Mouse (Mus musculus): Measurements from ENCODE around the gene Mogat1.
"Not testable (repeated sequence)": the region's sequence is repeated elsewhere in the genome, so short reads cannot be mapped to it uniquely, and the experiment has no call there.

Gene Mogat1

DNA sequence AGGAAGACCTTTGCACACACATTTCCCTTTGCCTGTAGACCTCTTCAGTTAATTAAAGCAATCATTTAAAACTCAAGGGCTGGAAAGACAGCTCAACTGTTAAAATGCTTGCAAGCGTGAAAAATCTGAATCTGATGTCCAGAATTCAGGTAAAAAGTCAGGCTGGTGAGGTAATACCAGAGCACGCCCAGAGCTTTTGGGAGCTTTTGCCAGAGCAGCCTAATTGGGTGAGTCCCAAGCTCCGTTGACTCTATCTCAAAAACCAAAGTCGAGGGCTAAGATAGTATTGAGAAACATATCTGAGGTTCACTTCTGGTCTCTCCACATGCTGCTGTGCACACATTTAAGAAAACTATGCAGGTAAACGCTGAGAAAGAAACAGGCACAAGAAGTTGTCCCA lies at the start of gene Mogat1:
TSS of gene Mogat1 (plus strand) at position 130 of the 400 bp plus-strand sequence.
- in situ Hi-C loops (cut with MboI; ENCODE audit: low sequenced_read_pairs) = no loop called here

DNA sequence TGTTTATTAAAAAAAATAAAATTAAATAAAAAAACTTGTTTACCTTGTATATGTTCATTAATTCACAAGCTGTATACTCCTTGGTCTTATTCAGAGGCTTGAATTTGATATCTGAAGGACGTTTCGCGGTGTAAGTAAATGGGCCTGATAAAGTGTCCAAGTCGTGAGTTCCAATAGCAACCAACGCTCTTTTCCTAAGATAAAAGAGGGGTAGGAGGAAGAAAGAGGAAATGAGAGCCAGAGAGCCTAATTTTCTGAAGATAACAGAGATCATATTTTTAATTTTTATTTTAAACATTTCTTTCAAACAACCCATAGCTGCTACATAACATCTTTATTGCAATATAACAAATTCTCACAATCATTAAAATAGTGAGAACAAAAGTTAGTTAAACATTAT lies 38.4 kb upstream of the Mogat1 start:
- in situ Hi-C loops (cut with MboI; ENCODE audit: low sequenced_read_pairs) = no loop called here

DNA sequence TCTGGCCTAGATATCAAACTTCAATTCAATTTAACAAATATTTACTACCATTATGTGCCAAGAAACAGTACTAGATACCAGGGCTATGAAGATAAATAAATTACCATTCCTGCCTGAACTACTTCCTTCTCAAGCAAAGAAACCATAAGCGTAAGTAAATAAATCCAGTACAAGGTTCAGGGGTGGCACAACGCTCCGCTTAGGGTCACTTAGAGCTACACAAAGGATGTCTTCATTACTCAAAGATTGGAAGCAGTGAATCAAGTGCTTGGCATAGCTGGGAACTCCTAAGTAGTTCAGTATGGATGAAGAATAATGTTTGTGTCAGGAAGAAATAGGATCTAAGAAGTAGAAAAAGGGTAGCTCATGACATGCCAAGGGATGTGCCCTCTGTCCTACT lies 27.4 kb upstream of the Mogat1 start:
- in situ Hi-C loops (cut with MboI; ENCODE audit: low sequenced_read_pairs) = no loop called here

DNA sequence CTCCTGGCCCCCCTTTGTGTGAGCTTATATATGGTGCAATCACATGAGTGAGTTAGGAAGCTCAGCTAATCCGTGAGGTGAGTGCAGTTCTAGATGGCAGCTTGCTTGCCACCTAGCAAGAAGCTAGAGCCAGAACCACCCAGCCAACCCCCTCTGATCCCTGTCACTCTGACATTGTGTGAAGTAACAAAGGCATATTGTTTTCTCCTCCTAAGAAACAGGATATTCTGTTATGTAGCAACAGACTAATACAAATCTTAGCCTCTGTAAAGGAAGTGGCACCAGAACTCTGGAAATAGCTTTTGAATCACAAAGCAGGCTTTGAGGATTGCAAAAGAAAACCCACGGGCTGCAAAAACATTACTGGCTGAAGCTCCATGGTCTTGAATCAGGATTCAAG lies 26.4 kb upstream of the Mogat1 start:
- in situ Hi-C loops (cut with MboI; ENCODE audit: low sequenced_read_pairs) = no loop called here

DNA sequence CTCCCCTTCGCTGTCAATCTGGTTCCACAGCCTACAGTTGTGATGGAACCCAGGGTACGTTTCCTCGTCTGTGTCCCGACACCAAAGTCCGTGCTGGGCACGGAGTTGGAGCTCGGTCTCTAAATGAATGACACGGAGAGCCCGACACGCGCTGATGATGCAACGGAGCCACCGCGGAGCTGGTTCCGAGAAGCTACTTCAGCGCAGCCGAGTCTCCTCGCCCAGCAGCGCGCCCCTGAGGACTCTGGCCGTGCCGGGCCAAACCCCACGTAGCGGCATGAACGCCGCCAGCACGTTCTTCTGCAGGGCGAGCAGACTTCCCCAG lies 22.4 kb upstream of the Mogat1 start:
- in situ Hi-C loops (cut with MboI; ENCODE audit: low sequenced_read_pairs) = no loop called here

DNA sequence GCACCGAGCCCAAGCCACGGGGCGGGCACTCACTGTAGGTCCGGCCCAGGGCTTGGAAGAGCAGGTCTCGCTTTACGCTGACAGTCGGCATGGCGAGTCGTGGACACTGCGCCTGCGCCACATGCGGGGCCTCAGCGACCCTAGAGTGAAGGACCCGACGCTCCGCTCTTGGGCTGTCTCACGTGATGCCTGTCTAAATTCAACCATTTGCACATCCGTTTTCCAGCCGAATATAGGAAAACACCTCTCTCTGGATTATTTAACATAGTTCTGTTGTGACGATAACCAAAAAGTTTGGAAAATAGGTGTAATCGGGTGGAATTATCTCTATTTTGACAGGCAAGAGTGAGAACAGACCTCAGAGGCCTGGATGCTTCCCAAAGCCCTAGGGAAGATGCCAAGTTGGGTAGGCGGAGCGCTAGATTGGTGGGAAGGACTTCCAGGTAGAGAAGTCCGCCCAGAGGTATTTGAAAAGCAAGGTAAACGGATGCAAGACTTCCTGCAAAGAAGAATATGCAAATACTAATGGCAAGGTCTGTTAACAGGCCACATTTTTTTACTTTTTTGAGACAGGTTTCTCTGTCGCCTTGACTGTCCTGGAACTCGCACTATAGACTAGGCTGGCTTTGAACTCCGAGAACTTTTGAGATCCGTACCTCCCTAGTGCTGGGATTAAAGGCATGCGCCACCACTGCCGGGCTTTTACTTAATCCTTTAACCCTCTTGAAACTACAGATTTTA lies 21.9 kb upstream of the Mogat1 start, which contains the start of gene Farsb:
TSS of gene Farsb (minus strand) at position 146 of the 741 bp plus-strand sequence.
- in situ Hi-C loops (cut with MboI; ENCODE audit: low sequenced_read_pairs) = no loop called here

DNA sequence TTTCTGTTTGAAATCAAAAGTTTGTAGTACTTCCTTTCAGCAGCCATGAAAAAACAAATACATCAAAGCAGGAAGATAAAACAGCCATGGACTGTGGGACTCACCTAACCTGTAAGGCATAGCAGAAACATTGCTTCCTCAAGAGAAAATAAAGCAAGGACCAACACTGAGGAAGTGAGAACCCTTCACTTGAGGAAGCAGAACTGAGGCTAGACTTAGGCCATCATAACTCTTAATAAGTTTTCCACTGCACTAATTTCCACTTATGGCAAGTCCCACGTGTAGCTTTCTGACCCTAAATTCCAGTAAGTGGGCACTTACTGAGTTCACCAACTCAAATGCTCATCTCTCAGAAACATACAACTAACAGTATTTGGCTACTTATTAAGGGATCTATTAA lies 20.6 kb upstream of the Mogat1 start:
- in situ Hi-C loops (cut with MboI; ENCODE audit: low sequenced_read_pairs) = no loop called here

DNA sequence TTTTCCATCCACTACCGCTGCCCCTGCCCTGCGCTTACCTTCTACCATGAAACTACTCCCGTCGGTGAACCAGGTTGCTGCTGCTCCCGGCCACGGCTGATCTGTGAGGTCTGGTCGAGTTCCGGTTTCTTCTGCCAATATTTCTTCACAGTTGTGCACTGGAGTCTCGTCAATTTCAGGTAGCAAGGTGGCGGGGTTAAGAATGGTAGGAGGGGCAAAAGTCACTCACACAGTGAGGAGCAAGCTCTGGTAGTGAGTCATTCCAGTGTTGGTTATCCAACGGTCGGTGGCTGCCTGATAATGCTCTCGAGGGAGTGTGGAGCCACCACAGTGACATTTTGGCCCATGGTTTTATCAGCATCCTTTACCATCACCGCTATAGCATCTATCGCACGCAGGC lies 9.8 kb upstream of the Mogat1 start:
- in situ Hi-C loops (cut with MboI; ENCODE audit: low sequenced_read_pairs) = no loop called here

DNA sequence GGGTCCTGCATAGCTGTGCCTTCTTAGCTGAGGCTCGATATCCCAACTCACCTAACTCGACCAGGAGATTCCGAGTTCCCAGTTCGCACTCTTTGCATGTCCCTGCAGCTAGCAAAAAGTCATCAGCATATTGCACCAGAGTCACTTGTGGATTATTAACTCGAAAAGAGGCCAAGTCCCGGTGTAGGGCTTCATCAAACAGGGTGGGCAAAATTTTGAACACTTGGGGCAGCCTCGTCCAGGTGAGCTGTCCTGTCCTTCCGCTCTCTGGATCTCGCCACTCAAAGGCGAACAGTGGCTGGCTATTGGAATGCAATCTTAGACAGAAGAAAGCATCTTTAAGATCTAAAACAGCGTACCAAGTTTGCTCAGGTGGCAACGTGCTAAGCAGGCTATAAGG lies 8.9 kb upstream of the Mogat1 start:
- in situ Hi-C loops (cut with MboI; ENCODE audit: low sequenced_read_pairs) = not testable (repeated sequence)

DNA sequence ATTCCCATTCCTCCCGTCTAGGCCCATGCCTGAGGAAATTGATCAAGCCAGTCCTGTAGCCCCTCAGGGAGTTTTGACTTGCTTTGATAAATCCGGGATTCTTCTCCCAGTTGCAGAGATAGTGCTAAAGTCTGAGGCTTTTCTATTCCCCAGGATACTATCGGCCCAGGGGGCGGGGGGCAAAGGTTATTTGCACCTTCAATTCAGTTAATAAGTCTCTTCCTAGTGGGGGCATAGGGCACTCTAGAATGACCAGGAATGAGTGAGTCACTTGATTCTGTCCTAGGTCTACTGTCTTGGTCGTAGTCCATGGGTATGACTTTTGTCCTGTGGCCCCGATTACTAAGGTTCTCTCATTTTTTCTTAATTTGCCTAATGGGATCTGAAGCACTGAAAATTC lies 8.3 kb upstream of the Mogat1 start:
- in situ Hi-C loops (cut with MboI; ENCODE audit: low sequenced_read_pairs) = no loop called here

DNA sequence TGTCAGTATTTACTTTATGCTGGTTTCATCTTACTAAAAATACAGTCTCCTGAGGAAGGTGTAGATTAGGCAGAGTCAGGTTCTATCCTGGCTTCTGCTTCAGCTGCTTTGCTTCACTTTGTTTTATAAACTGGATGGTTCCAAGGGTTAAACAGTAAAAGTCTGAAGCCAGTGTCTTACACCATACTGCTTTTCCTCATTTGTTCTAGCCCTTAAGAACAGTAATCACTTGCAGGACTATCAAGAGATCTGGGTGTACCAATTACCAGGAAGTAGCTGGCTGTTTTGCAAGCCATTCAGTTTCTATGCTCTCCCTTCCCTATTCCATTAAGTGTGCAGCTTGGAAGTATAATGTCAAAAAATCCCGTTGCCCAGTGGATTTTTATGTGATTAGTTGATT lies 3.7 kb upstream of the Mogat1 start:
- in situ Hi-C loops (cut with MboI; ENCODE audit: low sequenced_read_pairs) = no loop called here

DNA sequence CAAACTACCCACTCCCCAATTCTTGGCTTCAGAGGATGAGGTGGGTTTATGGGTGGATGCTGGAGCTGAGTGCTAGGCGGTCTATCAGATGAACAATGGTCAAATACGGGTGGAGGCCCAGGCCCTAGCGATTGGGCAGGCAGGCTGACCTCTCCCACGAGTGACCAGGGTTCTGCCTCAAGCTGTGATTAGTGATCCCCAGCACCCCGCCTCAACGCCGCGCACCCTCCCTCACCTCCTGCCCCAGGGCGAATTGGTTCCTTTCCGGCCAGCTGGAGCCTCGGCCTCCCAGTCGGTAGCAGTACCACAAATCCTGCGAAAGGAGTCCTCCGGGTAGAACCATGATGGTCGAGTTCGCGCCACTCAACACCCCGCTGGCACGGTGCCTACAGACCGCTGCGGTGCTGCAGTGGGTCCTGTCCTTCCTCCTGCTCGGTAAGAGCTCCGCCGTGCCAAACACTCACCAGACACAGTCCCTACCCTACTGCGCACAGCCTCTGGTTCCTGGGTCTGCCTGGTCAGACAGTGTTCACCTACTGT lies 900 bp downstream of the Mogat1 start, which contains the start of gene BC035947:
TSS of gene BC035947 (minus strand) at position 538 of the 540 bp plus-strand sequence.
- in situ Hi-C loops (cut with MboI; ENCODE audit: low sequenced_read_pairs) = no loop called here

DNA sequence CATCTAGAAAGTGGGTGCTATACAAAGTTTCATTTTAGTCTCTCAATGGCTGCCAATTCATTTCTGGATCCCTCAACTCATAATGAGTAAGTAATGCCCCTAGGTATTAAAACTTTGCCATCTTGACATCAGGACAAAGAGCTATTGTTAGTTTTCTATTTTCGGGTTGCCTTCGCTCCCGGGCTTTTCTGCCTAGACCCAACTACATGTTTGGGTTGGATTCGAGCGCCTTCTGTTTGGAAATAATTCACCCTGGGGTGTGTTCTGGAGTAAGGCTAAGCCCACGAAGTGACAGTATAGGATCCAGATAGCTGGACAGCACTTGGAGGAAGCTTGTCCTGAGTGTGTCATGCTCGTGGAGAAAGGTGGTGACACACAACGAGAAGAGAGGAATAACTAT lies 2.0 kb downstream of the Mogat1 start:
- in situ Hi-C loops (cut with MboI; ENCODE audit: low sequenced_read_pairs) = no loop called here

DNA sequence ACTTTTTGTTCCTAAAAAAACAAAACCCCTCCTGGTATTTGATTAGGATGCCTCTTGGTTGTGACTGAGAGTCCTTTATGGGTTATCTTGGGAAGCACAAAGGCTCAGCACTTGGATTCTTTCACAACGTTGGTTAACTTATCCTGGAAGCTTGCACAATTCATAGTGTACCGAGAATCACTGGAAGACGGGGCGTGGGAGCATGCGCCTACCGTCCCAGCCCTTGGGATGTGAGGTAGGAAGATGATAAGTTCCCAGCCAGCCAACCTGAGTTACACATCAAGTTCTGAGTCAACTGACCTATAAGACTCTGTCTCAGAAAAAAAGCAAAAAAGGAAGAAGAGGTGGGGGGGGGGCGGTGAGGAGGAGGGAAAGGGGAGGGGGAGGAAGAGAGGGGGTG lies 8.1 kb downstream of the Mogat1 start:
- in situ Hi-C loops (cut with MboI; ENCODE audit: low sequenced_read_pairs) = no loop called here

DNA sequence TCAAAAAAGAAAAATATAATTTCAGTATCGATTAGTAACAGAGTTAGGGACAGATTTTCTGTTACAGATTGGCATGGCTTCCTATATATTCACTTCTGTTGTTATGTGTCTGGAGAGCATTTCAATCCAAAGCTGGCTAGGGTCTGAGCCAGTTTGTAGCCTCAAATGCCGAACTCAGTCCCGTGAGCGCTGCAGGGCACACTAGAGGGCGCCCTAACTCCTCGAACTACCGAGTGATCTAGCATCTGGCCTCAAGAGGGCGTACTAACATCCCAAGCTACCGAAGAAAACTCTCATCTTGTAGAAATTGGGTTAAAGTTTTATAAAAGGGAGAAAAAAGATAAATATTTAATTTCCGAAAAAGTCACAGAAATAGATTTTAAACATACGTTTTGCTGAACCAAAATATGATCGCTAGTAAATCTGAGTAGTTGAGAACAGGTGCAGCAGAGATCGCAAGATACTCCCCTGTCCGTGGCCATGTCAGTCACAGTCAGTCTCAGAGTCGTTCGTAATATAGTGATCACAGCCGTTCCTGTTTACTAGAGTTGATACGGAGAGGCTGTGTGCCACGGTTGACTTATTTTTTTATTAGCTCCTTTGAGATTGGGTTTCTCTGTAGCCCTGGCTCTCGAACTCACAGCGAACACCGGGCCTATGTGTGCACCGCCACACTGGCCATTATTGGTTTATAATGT lies 14.5 kb downstream of the Mogat1 start:
- in situ Hi-C loops (cut with MboI; ENCODE audit: low sequenced_read_pairs) = no loop called here

DNA sequence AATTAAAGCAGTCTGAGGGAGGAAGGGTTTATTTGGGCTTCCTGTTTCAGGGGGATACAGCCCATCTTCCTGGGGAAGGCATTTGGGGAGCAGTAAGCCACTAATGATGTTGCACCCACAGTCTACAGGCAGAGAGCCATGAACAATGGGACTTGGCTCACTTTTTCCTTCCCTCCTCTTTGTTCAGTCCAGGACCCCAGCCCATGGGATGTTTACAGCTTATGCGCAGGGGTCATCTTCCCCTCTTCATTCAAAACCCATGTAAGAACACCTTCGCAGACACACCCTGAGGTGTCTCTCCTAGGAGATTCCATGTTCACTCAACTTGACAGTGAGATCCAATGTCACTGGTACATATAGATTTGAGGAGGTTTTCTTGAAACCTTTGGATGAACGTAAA lies 17.6 kb downstream of the Mogat1 start:
- in situ Hi-C loops (cut with MboI; ENCODE audit: low sequenced_read_pairs) = no loop called here

DNA sequence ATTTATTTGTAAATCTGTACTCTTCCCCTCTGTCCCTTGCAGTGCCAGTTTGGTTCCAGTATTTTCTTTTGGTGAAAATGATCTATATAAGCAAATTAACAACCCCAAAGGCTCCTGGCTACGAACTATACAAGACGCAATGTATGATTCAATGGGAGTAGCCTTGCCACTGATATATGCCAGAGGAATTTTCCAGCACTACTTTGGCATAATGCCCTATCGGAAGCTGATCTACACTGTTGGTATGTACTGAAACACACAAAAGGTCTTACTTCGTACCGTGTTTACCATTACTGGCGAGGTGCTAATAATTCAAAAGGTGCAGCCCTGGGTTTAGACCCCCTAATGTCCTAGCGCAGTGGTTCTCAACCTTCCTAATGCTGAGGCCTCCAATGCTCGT lies 18.2 kb downstream of the Mogat1 start:
- in situ Hi-C loops (cut with MboI; ENCODE audit: low sequenced_read_pairs) = no loop called here

DNA sequence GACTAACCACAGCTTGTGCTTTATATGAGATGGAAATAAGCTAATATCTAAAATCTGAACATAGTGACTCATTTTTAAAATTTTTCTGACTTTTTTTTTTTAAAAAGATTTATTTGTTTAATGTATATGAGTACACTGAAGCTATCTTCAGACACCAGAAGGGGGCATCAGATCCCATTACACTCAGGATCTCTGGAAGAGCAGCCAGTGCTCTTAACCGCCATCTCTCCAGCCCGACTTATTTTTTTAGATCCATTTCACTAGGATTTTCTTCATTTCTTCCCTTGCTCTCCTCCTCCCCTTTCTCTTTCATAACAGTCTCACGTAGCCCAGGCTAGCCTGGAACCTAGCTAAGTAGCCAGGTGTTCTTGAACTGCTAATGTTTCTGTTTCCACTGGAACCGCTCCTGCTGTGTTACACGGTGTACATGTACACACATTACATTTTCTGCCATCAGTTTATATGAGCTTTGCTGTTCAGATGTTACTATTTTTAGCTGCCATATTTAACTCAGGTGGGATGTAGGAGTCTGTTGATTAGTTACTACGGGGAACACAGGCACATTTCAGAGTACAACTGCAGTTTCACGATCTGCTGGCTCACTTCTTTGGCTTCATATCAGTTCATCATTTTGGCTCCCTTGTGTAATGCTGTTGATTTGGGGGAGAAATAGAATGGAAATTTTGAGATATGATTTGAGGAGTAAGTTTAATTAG lies 19.9 kb downstream of the Mogat1 start:
- in situ Hi-C loops (cut with MboI; ENCODE audit: low sequenced_read_pairs) = no loop called here

DNA sequence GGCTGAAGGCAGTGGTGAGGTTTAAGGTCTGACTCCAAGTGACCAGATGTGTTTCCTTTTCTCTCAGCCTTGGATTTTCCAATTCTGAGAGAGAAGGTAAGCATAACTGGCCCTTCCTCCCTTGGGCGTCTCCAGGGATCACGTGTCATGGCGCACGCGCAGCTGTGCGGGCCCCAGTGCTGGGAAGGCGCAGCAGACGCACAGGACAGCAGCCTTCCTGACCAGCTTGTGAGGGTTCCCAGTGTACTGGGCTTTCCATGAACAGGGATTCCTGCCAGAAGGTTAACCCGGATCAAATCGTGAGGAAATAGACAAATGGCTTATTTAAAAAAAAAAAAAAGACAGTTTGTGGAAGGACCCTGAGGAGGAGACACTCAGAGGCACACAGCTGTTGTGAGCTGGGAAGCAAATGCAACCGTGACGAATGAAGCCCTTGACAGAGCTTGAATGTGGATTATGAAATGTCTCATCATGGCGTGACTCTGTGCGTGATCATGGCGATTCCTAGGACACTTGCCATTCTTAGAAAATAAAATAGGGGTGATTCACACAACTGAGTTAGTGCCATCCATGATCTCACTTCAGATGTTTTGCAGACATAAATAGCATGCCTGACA lies 21.5 kb downstream of the Mogat1 start:
- in situ Hi-C loops (cut with MboI; ENCODE audit: low sequenced_read_pairs) = no loop called here

DNA sequence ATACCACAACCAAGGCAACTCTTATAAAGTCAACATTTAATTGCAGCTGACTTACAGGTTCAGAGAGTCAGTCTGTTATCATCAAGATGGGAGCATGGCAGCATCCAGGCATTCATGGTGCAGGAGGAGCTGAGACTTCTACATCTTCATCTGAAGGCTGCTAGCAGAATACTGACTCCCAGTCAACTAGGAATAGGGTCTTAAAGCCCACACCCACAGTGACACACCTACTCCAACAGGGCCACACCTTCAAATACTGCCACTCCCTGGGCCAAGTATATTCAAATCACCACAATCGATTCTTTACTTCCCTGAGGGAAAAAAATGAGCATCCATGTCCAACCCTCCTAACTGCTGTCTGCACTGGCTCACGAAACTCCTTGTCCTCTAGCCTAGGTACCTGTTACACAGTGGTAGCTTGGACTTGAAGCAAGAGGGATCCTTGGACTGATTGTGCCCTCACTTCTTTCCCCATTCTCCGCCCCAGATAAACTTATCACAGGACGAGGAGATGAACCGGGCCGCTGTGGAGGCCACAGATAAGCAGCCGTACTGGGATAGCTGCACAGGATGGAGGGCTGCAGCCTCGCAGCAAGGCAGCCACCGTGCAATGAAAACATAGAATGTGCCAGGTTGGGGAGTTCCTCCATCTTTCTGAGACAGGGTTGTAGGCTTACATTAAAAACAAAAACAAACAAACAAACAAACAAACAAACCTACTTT lies 23.8 kb downstream of the Mogat1 start:
- in situ Hi-C loops (cut with MboI; ENCODE audit: low sequenced_read_pairs) = no loop called here
